Mouse (Mus musculus): Measurements from ENCODE around the gene Mphosph9. TPM values are rescaled to one million over a fixed set of nuclear protein-coding genes. Genes with fewer than 3 reads are reported as not detected.
A peak's percentile ranks its signal among the peaks of the same experiment; 100 is the strongest.
"Not testable (repeated sequence)": the region's sequence is repeated elsewhere in the genome, so short reads cannot be mapped to it uniquely, and the experiment has no call there.

The Mphosph9 gene
- total RNA-seq (2021): 1 to 10 TPM; 4.0 to 4.6 TPM

- DNase-seq (ENCODE audit: low spot score): peak; percentile 99
- intact Hi-C loops (cut with DNase I): loop anchor here (2.0 kb wide), 1 partner anchor 25 kb away; no protein-coding TSS in a partner anchor
Observed at GRCm38 (mm10) chr5:124327510-124328364, at the start of gene Mphosph9, which contains the start of gene 2810006K23Rik. Mphosph9 (minus strand) TSS chr5:124327972. 2810006K23Rik (plus strand) TSS chr5:124328089.

GRCm38 (mm10) chr5:124377149-124377548 lies 49.4 kb upstream of the Mphosph9 start:
- DNase-seq (ENCODE audit: low spot score): no peak
- intact Hi-C loops (cut with DNase I): no loop called here

GRCm38 (mm10) chr5:124376401-124376800 lies 48.6 kb upstream of the Mphosph9 start:
- intact Hi-C loops (cut with DNase I): no loop called here
- DNase-seq (ENCODE audit: low spot score): no peak

- intact Hi-C loops (cut with DNase I): no loop called here
- DNase-seq (ENCODE audit: low spot score): no peak
Observed at GRCm38 (mm10) chr5:124374298-124374697, 46.5 kb upstream of the Mphosph9 start.

GRCm38 (mm10) chr5:124366721-124367120 lies 38.9 kb upstream of the Mphosph9 start:
- no peak for DNase-seq (ENCODE audit: low spot score)
- intact Hi-C loops (cut with DNase I): no loop called here

GRCm38 (mm10) chr5:124365754-124366153 lies 38.0 kb upstream of the Mphosph9 start:
- intact Hi-C loops (cut with DNase I): no loop called here

GRCm38 (mm10) chr5:124364173-124364918 lies 36.6 kb upstream of the Mphosph9 start:
- intact Hi-C loops (cut with DNase I): no loop called here
- no peak for DNase-seq (ENCODE audit: low spot score)

More at GRCm38 (mm10) chr5:124365754-124366153, 38.0 kb upstream of the Mphosph9 start:
- no peak for DNase-seq (ENCODE audit: low spot score)

- DNase-seq (ENCODE audit: low spot score); intact Hi-C loops (cut with DNase I): not testable (repeated sequence)
Observed at GRCm38 (mm10) chr5:124362982-124363381, 35.2 kb upstream of the Mphosph9 start, which contains the start of gene Cdk2ap1. Cdk2ap1 (minus strand) TSS chr5:124363082.

GRCm38 (mm10) chr5:124359641-124360040 lies 31.9 kb upstream of the Mphosph9 start:
- DNase-seq (ENCODE audit: low spot score): no peak
- intact Hi-C loops (cut with DNase I): loop anchor here (10.0 kb wide), 1 partner anchor 175 kb away; the partner anchor contains the start of gene Rilpl1

- DNase-seq (ENCODE audit: low spot score): no peak
- intact Hi-C loops (cut with DNase I): loop anchor here (10.0 kb wide), 1 partner anchor 178 kb away; the partner anchor contains the start of gene Rilpl1
Observed at GRCm38 (mm10) chr5:124356695-124357094, 28.9 kb upstream of the Mphosph9 start.

- DNase-seq (ENCODE audit: low spot score): no peak
- intact Hi-C loops (cut with DNase I): loop anchor here (10.0 kb wide), 1 partner anchor 179 kb away; the partner anchor contains the start of gene Rilpl1
Observed at GRCm38 (mm10) chr5:124355425-124355959, 27.7 kb upstream of the Mphosph9 start.

GRCm38 (mm10) chr5:124354574-124355424 lies 27.0 kb upstream of the Mphosph9 start:
- DNase-seq (ENCODE audit: low spot score): peak; percentile 27
- intact Hi-C loops (cut with DNase I): loop anchor here (10.0 kb wide), 1 partner anchor 180 kb away; the partner anchor contains the start of gene Rilpl1

- intact Hi-C loops (cut with DNase I): loop anchor here (2.0 to 10.0 kb wide), 2 partner anchors 25 to 181 kb away; partner anchors contain the start of genes 2810006K23Rik and Rilpl1
- peak; percentile 33 for DNase-seq (ENCODE audit: low spot score)
Observed at GRCm38 (mm10) chr5:124353726-124354547, 26.2 kb upstream of the Mphosph9 start.

- intact Hi-C loops (cut with DNase I): loop anchor here (2.0 to 10.0 kb wide), 2 partner anchors 24 to 182 kb away; partner anchors contain the start of genes 2810006K23Rik and Rilpl1
- peak; percentile 16 for DNase-seq (ENCODE audit: low spot score)
Observed at GRCm38 (mm10) chr5:124353011-124353725, 25.4 kb upstream of the Mphosph9 start.

GRCm38 (mm10) chr5:124352141-124352920 lies 24.6 kb upstream of the Mphosph9 start:
- peak; percentile 72 for DNase-seq (ENCODE audit: low spot score)
- intact Hi-C loops (cut with DNase I): loop anchor here (2.0 to 10.0 kb wide), 2 partner anchors 24 to 182 kb away; partner anchors contain the start of genes 2810006K23Rik and Rilpl1

GRCm38 (mm10) chr5:124351604-124352003 lies 23.8 kb upstream of the Mphosph9 start:
- no peak for DNase-seq (ENCODE audit: low spot score)
- intact Hi-C loops (cut with DNase I): loop anchor here (2.0 to 10.0 kb wide), 2 partner anchors 23 to 183 kb away; partner anchors contain the start of genes 2810006K23Rik and Rilpl1
